In the genomic region with DNA sequence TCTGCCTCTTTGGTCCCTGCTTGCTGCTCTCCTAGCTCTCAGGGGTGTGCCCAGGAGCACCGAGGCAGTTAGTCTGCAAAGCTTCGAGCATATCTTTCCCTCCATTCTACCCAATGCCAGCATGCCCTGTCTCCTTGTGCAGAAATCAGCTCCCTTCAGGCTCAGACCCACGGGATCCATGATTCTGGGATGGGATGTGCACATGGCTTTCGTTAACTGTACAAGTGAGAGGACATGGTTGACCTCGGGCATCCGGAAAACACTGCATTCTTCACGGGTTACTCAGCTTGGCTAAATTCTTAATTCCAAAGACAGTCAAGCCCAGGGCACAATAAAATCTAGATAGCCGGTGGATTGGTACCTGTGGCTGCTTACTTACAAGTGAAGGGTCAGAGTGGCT, we compare ENCODE assay signal across 28 mouse cellular contexts. TPM values are rescaled to one million over a fixed set of nuclear protein-coding genes. Genes with fewer than 3 reads are reported as not detected.
A peak's percentile ranks its signal among the peaks of the same experiment; 100 is the strongest.
DNase-seq lines count a peak whose midpoint lies in the region; ATAC-seq lines count a peak whose summit lies in the region.
"Had no signal": no experiment of that assay in that cellular context is flagged by ENCODE, and none has a peak within 500 bp of the region (broad histone marks: within the 10 kb centered on the region; RNA-seq: fewer than 3 reads in every experiment).

No protein-coding gene starts in this region.

- peak; percentile 27 for DNase-seq in embryonic facial prominence, embryonic 11.5 days (ENCODE audit: low spot score)
- DNase-seq in embryonic facial prominence, embryonic 10.5 days (ENCODE audit: low spot score), result no peak
- DNase-seq in 3T3-L1 (ENCODE audit: low read depth, low spot score) (peak; percentile 96), adipocyte (ENCODE audit: low spot score) (peak; percentile 21)
- DNase-seq in Muller cell, postnatal 12 days (ENCODE audit: inconsistent ontology term), result peak; percentile 47
- no peak for DNase-seq in heart, adult 8-10 months (ENCODE audit: low spot score)
- no peak for DNase-seq in yolk sac, embryonic 10.5 days (ENCODE audit: low spot score)
- DNase-seq: adrenal gland, adult 8-10 months; adrenal gland, postnatal 14 days; adrenal gland, postnatal 36 days; B cell, adult 2 months; cerebellum, adult 11 months; cerebellum, adult 18-20 months; cerebellum, adult 8-10 months; cerebellum, adult 9-11 months; cerebellum, postnatal 14 days; cerebellum, postnatal 36 days; embryo, embryonic 11 days had no signal

- H3K27ac ChIP-seq in embryonic facial prominence, embryonic 11.5 days (replicated peaks; ENCODE audit: low read depth, low read length), result no peak overlapping the region
- no peak overlapping the region for H3K27ac ChIP-seq in embryonic facial prominence, embryonic 10.5 days (replicated peaks)
- no peak overlapping the region for H3K27ac ChIP-seq in forebrain, embryonic 16.5 days (ENCODE audit: low read length)
- H3K27ac ChIP-seq: embryonic facial prominence, embryonic 13.5 days; embryonic facial prominence, embryonic 15.5 days; forebrain, embryonic 13.5 days; forebrain, embryonic 15.5 days had no signal

- H3K4me3 ChIP-seq in embryonic facial prominence, embryonic 11.5 days (ENCODE audit: low read depth, low read length), result no peak overlapping the region
- no peak overlapping the region for H3K4me3 ChIP-seq in embryonic facial prominence, embryonic 10.5 days
- no peak overlapping the region for H3K4me3 ChIP-seq in forebrain, embryonic 16.5 days (replicated peaks; ENCODE audit: low read length)
- H3K4me3 ChIP-seq: embryonic facial prominence, embryonic 13.5 days; embryonic facial prominence, embryonic 15.5 days; forebrain, embryonic 13.5 days; forebrain, embryonic 15.5 days had no signal

- no peaks in the 10 kb centered on the region; the same call in 1 of the 2 replicates for H3K36me3 ChIP-seq in embryonic facial prominence, embryonic 11.5 days (replicated peaks; ENCODE audit: control insufficient read depth, insufficient read depth, low read depth, low read length)
- H3K36me3 ChIP-seq in embryonic facial prominence, embryonic 10.5 days (replicated peaks), result peaks cover 56% of the 10 kb centered on the region
- H3K36me3 ChIP-seq in forebrain, embryonic 16.5 days (ENCODE audit: control insufficient read depth, insufficient read depth), result peaks cover 15% of the 10 kb centered on the region
- H3K36me3 ChIP-seq: G1E had no signal

- 79% methylated on average over 8 of the region's 8 CpGs for WGBS in embryonic facial prominence, embryonic 11.5 days
- WGBS in embryonic facial prominence, embryonic 10.5 days, result 76% methylated on average over 8 of the region's 8 CpGs
- 90% methylated on average over 8 of the region's 8 CpGs for WGBS in forebrain, embryonic 16.5 days

- H3K27me3 ChIP-seq in embryonic facial prominence, embryonic 11.5 days (ENCODE audit: control insufficient read depth, insufficient read depth, low read length), result no peaks in the 10 kb centered on the region
- no peaks in the 10 kb centered on the region for H3K27me3 ChIP-seq in embryonic facial prominence, embryonic 10.5 days (replicated peaks; ENCODE audit: low read depth, poor library complexity, severe bottlenecking)
- no peaks in the 10 kb centered on the region for H3K27me3 ChIP-seq in forebrain, embryonic 16.5 days (replicated peaks; ENCODE audit: control insufficient read depth, insufficient read depth, low read length)
- H3K27me3 ChIP-seq: CH12.LX; embryonic facial prominence, embryonic 13.5 days; embryonic facial prominence, embryonic 15.5 days; forebrain, embryonic 13.5 days; forebrain, embryonic 15.5 days; Patski had no signal

- no peak overlapping the region for H3K9ac ChIP-seq in embryonic facial prominence, embryonic 11.5 days (replicated peaks; ENCODE audit: low read length)
- H3K9ac ChIP-seq in forebrain, embryonic 16.5 days (replicated peaks; ENCODE audit: low read depth, low read length), result no peak overlapping the region
- H3K9ac ChIP-seq: embryonic facial prominence, embryonic 13.5 days; embryonic facial prominence, embryonic 15.5 days; forebrain, embryonic 13.5 days; forebrain, embryonic 15.5 days had no signal

- ATAC-seq in embryonic facial prominence, embryonic 11.5 days (replicated peaks; ENCODE audit: insufficient number of reproducible peaks, low FRiP score, low TSS enrichment, low read depth), result no peak
- ATAC-seq in forebrain, embryonic 16.5 days, result no peak
- ATAC-seq: activated CD4-positive, CD25-positive, alpha-beta regulatory T cell, adult 4 months; CD4-positive, CD25-positive, alpha-beta regulatory T cell, adult 4 months; forebrain, embryonic 13.5 days; forebrain, embryonic 15.5 days; Patski had no signal

- no peaks in the 10 kb centered on the region for H3K9me3 ChIP-seq in embryonic facial prominence, embryonic 11.5 days (replicated peaks; ENCODE audit: control insufficient read depth, low read length)
- H3K9me3 ChIP-seq in embryonic facial prominence, embryonic 10.5 days, result no peaks in the 10 kb centered on the region
- no peaks in the 10 kb centered on the region for H3K9me3 ChIP-seq in forebrain, embryonic 16.5 days (ENCODE audit: control insufficient read depth, low read length)
- H3K9me3 ChIP-seq: embryonic facial prominence, embryonic 13.5 days; embryonic facial prominence, embryonic 15.5 days; forebrain, embryonic 13.5 days; forebrain, embryonic 15.5 days; G1E had no signal

- no peak overlapping the region for H3K4me2 ChIP-seq in embryonic facial prominence, embryonic 11.5 days (ENCODE audit: low read depth, low read length)
- H3K4me2 ChIP-seq in forebrain, embryonic 16.5 days (ENCODE audit: low read length), result no peak overlapping the region
- H3K4me2 ChIP-seq: embryonic facial prominence, embryonic 13.5 days; embryonic facial prominence, embryonic 15.5 days; forebrain, embryonic 13.5 days; forebrain, embryonic 15.5 days had no signal

- H3K4me1 ChIP-seq in embryonic facial prominence, embryonic 11.5 days (ENCODE audit: control insufficient read depth, insufficient read depth, low read length), result no peaks in the 10 kb centered on the region
- H3K4me1 ChIP-seq in embryonic facial prominence, embryonic 10.5 days, result no peaks in the 10 kb centered on the region
- no peaks in the 10 kb centered on the region for H3K4me1 ChIP-seq in forebrain, embryonic 16.5 days (replicated peaks; ENCODE audit: control insufficient read depth, insufficient read depth, low read length)
- H3K4me1 ChIP-seq: embryonic facial prominence, embryonic 13.5 days; embryonic facial prominence, embryonic 15.5 days; forebrain, embryonic 13.5 days; forebrain, embryonic 15.5 days had no signal

RNA-seq across cellular contexts. Expression of gene Rheb, which starts 44.8 kb away (rescaled TPM):
- 224 and 244 TPM in 2 replicates for polyA plus RNA-seq in embryonic facial prominence, embryonic 11.5 days (2014; fragmentation: Nextera tagmentation; extraction: Ambion mirVana)
- 169 and 178 TPM in 2 replicates for polyA plus RNA-seq in embryonic facial prominence, embryonic 10.5 days (2016; fragmentation: Nextera tagmentation; extraction: Ambion mirVana)
- polyA plus RNA-seq in forebrain, embryonic 16.5 days (2015; fragmentation: Nextera tagmentation; extraction: Ambion mirVana), result 273 and 294 TPM in 2 replicates
- total RNA-seq in heart, adult 8-10 months (2022), result 10 to 100 TPM; 76.2 to 78.6 (median 77.5) TPM

Comparison
In these comparisons a context has a peak if more than half of its experiments do, and no peak if none do; other contexts are left out.
1. DNase-seq: peak in embryonic facial prominence, embryonic 11.5 days (single experiment), 3T3-L1 (single experiment), Muller cell, postnatal 12 days (single experiment) and adipocyte (single experiment); none in embryonic facial prominence, embryonic 10.5 days (single experiment), heart, adult 8-10 months (single experiment) and yolk sac, embryonic 10.5 days (single experiment).